Mouse (Mus musculus): Measurements from ENCODE around the gene 0610030E20Rik. TPM values are rescaled to one million over a fixed set of nuclear protein-coding genes. Genes with fewer than 3 reads are reported as not detected.
A peak's percentile ranks its signal among the peaks of the same experiment; 100 is the strongest.

The 0610030E20Rik gene
- polyA plus RNA-seq, 1 experiment from 2014 or later = 18.8 TPM

DNA sequence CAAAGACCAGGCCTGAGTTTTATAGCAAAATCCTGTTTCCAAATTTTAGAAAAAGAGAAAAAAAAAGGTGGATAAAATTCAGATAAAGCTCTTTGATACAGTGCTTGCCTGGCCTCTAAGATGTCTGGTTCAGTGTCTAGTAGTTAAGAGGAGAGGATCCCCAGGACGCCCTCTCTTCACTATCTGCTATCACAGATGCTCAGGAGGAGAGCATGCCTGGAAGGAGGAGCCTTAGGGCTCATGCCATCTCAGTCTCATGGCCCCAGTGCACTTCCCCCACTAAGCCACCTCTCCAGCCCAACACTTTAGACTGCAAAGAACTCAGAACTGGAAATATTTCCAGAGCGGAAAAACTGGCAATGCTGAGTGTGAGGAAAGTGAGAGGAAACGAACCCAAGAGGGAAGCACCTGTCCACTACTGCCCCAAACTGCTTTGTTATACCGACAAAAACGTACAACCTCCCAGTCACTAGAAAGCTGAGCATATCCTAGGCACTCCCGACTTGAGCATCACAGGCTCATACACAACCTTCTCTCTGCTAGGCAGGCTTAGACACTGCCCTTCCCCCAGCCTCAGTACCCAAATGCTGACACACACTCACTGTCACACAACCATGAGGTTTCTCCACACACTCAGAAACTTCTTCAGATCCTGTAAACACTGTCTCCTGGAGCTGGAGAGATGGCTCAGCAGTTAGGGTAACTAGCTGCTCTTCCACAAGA lies 23.2 kb upstream of the 0610030E20Rik start:
- no peak for ATAC-seq (ENCODE audit: low FRiP score, low read depth)
- Histone ChIP-seq H3K27ac (replicated peaks) (no peak overlapping the region), H3K9ac (no peak overlapping the region), H3K9me3 (no peaks in the 10 kb centered on the region), H3K36me3 (peaks cover 91% of the 10 kb centered on the region), H3K4me3 (no peak overlapping the region), H3K4me1 (replicated peaks) (no peaks in the 10 kb centered on the region), H3K27me3 (no peaks in the 10 kb centered on the region), H3K4me2 (no peak overlapping the region)
- WGBS = 94% methylated on average over 6 of the region's 6 CpGs

DNA sequence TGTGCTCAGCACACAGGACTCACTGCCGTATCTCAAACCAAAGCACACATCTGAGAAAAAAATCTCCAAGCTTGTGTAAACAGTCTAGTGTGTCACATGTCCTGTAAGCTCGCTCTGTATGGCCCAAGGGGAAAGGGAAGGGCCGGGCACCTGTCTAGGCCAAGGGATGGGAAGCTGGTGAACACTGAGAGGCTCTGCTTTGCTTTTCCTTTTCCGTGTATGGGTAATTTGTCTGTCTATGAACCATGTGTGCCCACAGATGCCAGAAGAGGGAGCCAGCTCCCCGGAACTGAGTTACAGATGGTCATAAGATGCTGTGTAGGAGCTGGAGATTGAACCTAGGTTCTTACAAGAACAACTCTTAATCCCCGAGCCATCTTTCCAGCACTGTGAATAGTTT lies 20.8 kb upstream of the 0610030E20Rik start:
- H3K27ac ChIP-seq (replicated peaks) = no peak overlapping the region
- no peak for ATAC-seq (ENCODE audit: low FRiP score, low read depth)
- no peak overlapping the region for H3K9ac ChIP-seq
- H3K4me1 ChIP-seq (replicated peaks) = no peaks in the 10 kb centered on the region
- 83% methylated on average over 6 of the region's 6 CpGs for WGBS
- H3K4me2 ChIP-seq = no peak overlapping the region
- H3K27me3 ChIP-seq = no peaks in the 10 kb centered on the region
- H3K9me3 ChIP-seq = no peaks in the 10 kb centered on the region
- H3K36me3 ChIP-seq = peaks cover 77% of the 10 kb centered on the region
- H3K4me3 ChIP-seq = no peak overlapping the region

GRCm38 (mm10) chr6:72329019-72329418 lies 18.1 kb upstream of the 0610030E20Rik start:
- H3K27ac ChIP-seq (replicated peaks) = no peak overlapping the region
- no peaks in the 10 kb centered on the region for H3K9me3 ChIP-seq
- ATAC-seq (ENCODE audit: low FRiP score, low read depth) = no peak
- WGBS = 92% methylated on average over 5 of the region's 5 CpGs
- H3K4me3 ChIP-seq = no peak overlapping the region
- no peak overlapping the region for H3K9ac ChIP-seq
- H3K27me3 ChIP-seq = no peaks in the 10 kb centered on the region
- no peaks in the 10 kb centered on the region for H3K4me1 ChIP-seq (replicated peaks)
- H3K36me3 ChIP-seq = peaks cover 67% of the 10 kb centered on the region
- H3K4me2 ChIP-seq = no peak overlapping the region

DNA sequence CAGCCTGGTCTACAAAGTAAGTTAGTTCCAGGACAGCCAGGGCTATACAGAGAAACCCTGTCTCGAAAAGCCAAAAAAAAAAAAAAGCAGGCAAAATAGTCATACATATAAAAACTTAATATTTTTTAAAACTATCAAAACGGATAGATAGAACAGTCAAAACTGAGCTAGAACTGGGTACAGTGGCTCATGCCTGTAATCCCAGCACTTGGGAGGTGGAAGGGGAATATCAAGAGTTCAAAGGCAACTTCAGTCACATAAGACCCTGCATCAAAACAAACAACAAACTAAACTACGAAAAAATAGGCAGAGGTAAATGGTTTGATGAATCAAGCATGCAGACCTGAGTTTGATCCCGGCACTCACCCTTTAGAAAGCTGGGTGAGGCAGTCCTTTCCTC lies 17.0 kb upstream of the 0610030E20Rik start:
- Histone ChIP-seq H3K27ac (replicated peaks) (no peak overlapping the region), H3K9me3 (no peaks in the 10 kb centered on the region), H3K4me1 (replicated peaks) (no peaks in the 10 kb centered on the region), H3K4me2 (no peak overlapping the region), H3K27me3 (no peaks in the 10 kb centered on the region), H3K36me3 (peaks cover 63% of the 10 kb centered on the region), H3K4me3 (no peak overlapping the region), H3K9ac (no peak overlapping the region)
- WGBS = 92% methylated on average over 4 of the region's 4 CpGs
- no peak for ATAC-seq (ENCODE audit: low FRiP score, low read depth)

GRCm38 (mm10) chr6:72333111-72333510 lies 14.0 kb upstream of the 0610030E20Rik start:
- Histone ChIP-seq H3K36me3 (peaks cover 67% of the 10 kb centered on the region), H3K4me3 (no peak overlapping the region), H3K27ac (replicated peaks) (no peak overlapping the region), H3K9ac (no peak overlapping the region), H3K9me3 (no peaks in the 10 kb centered on the region), H3K27me3 (no peaks in the 10 kb centered on the region), H3K4me2 (no peak overlapping the region), H3K4me1 (replicated peaks) (no peaks in the 10 kb centered on the region)
- no peak for ATAC-seq (ENCODE audit: low FRiP score, low read depth)
- WGBS = 80% methylated on average over 5 of the region's 5 CpGs

GRCm38 (mm10) chr6:72340481-72340880 lies 6.6 kb upstream of the 0610030E20Rik start:
- H3K4me3 ChIP-seq = no peak overlapping the region
- no peak overlapping the region for H3K9ac ChIP-seq
- H3K4me2 ChIP-seq = no peak overlapping the region
- H3K27me3 ChIP-seq = no peaks in the 10 kb centered on the region
- no peak overlapping the region for H3K27ac ChIP-seq (replicated peaks)
- peaks cover 40% of the 10 kb centered on the region for H3K36me3 ChIP-seq
- 64% methylated on average over 2 of the region's 2 CpGs for WGBS
- ATAC-seq (ENCODE audit: low FRiP score, low read depth) = no peak
- no peaks in the 10 kb centered on the region for H3K9me3 ChIP-seq
- H3K4me1 ChIP-seq (replicated peaks) = peaks cover 17% of the 10 kb centered on the region

- peaks cover 9% of the 10 kb centered on the region for H3K36me3 ChIP-seq
- no peaks in the 10 kb centered on the region for H3K27me3 ChIP-seq
- peak overlapping the region; percentile 76 for H3K27ac ChIP-seq (replicated peaks)
- peak; percentile 49 for ATAC-seq (ENCODE audit: low FRiP score, low read depth)
- H3K9ac ChIP-seq = peak overlapping the region; percentile 92
- peak overlapping the region; percentile 89 for H3K4me3 ChIP-seq
- WGBS = under 1% methylated on average over 42 of the region's 42 CpGs
- no peaks in the 10 kb centered on the region for H3K9me3 ChIP-seq
- peaks cover 43% of the 10 kb centered on the region for H3K4me1 ChIP-seq (replicated peaks)
- H3K4me2 ChIP-seq = peak overlapping the region; percentile 94
Measured at GRCm38 (mm10) chr6:72344396-72345073, 2.6 kb upstream of the 0610030E20Rik start.

DNA sequence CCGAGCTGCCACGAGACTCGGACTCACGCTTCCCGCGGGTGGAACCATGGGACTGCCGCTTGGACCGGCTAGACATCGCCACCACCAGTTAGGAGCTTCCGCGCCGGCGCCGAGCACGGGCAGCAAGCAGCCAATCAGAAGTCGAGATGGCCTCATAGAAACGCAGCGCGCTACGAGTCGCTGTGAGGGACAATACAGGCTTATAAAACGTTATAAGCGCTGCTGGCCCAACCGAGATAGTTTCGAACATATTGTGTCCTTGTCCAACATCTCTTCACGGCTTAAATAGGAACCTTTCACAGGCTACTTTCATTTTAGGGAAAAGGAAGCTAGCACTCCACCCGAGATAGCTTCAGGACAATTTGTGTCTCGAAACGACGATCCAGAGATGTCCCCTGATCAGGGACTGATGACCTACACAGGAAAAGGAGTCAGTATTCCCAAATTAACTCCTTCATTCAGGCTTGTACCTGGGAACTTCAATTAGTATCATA lies 2.0 kb upstream of the 0610030E20Rik start, which contains the start of gene Usp39:
Usp39 (minus strand) TSS at position 111 of the 494 bp plus-strand sequence.
- H3K27me3 ChIP-seq = no peaks in the 10 kb centered on the region
- peak within 1 kb of the TSS; percentile 76 for H3K27ac ChIP-seq (replicated peaks)
- peaks cover 43% of the 10 kb centered on the region for H3K4me1 ChIP-seq (replicated peaks)
- H3K4me3 ChIP-seq = peak within 1 kb of the TSS; percentile 89
- under 1% methylated on average over 30 of the region's 30 CpGs for WGBS
- peak; percentile 79 for ATAC-seq (ENCODE audit: low FRiP score, low read depth)
- peaks cover 14% of the 10 kb centered on the region for H3K36me3 ChIP-seq
- no peaks in the 10 kb centered on the region for H3K9me3 ChIP-seq
- H3K9ac ChIP-seq = peak within 1 kb of the TSS; percentile 92
- H3K4me2 ChIP-seq = peak within 1 kb of the TSS; percentile 94

DNA sequence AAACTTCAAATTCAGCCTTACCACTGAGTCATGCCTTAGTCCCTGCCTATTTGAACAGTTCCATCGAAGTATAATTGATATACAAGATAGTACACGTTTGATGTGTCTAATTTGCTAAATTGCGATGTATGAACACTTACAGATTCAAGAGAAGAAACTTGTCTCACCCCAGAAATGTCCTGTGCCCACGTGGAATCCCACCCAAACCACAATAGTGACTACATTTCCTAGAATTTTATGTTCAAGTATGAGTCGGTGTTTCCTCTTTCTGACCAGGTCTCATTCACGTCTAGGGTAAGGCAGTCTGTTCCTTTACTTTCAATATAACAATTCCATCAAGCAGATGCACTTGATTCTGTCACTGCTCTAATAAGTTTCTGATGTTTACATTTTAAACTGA lies 1.5 kb upstream of the 0610030E20Rik start:
- Histone ChIP-seq H3K4me2 (peak overlapping the region; percentile 94), H3K4me3 (peak overlapping the region; percentile 89), H3K27me3 (no peaks in the 10 kb centered on the region), H3K27ac (replicated peaks) (no peak overlapping the region), H3K9me3 (no peaks in the 10 kb centered on the region), H3K36me3 (peaks cover 20% of the 10 kb centered on the region), H3K4me1 (replicated peaks) (peaks cover 43% of the 10 kb centered on the region), H3K9ac (0 out of 2 replicates have a peak overlapping the region, but pooled peaks have one; percentile 92)
- 53% methylated on average over 6 of the region's 6 CpGs for WGBS
- no peak for ATAC-seq (ENCODE audit: low FRiP score, low read depth)

- Histone ChIP-seq H3K9me3 (no peaks in the 10 kb centered on the region), H3K9ac (no peak overlapping the region), H3K27me3 (no peaks in the 10 kb centered on the region), H3K4me2 (peak overlapping the region; percentile 82), H3K36me3 (peaks cover 24% of the 10 kb centered on the region), H3K27ac (replicated peaks) (no peak overlapping the region), H3K4me3 (no peak overlapping the region), H3K4me1 (replicated peaks) (peaks cover 43% of the 10 kb centered on the region)
- no peak for ATAC-seq (ENCODE audit: low FRiP score, low read depth)
- 87% methylated on average over 4 of the region's 4 CpGs for WGBS
Measured at GRCm38 (mm10) chr6:72346261-72346660, 856 bp upstream of the 0610030E20Rik start.

DNA sequence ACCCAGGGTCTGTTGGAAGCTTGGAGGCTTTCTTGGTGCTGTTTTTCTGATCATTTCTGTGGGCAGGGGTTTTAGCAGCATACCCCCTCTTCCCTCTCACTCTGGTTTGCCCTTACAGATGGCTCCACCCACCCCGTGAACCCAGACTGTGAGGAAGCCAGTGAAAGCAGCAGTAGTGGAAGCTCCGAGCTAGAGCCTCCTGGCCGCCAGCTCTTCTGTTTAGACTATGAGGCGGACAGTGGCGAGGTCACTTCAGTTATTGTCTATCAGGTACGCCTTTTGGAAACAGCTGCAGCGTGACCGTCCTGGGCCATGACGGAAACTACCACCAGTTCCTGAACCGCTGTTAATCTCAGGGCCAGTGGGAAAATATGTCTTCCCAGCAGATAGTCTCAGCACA lies 1.3 kb downstream of the 0610030E20Rik start:
- peak overlapping the region; percentile 82 for H3K4me2 ChIP-seq
- H3K4me1 ChIP-seq (replicated peaks) = peaks cover 41% of the 10 kb centered on the region
- peak overlapping the region; percentile 81 for H3K4me3 ChIP-seq
- WGBS = 78% methylated on average over 10 of the region's 10 CpGs
- H3K36me3 ChIP-seq = peaks cover 24% of the 10 kb centered on the region
- no peaks in the 10 kb centered on the region for H3K27me3 ChIP-seq
- ATAC-seq (ENCODE audit: low FRiP score, low read depth) = no peak
- no peak overlapping the region for H3K9ac ChIP-seq
- no peak overlapping the region for H3K27ac ChIP-seq (replicated peaks)
- no peaks in the 10 kb centered on the region for H3K9me3 ChIP-seq

GRCm38 (mm10) chr6:72350214-72350613 lies 3.1 kb downstream of the 0610030E20Rik start:
- Histone ChIP-seq H3K4me2 (no peak overlapping the region), H3K4me1 (replicated peaks) (peaks cover 39% of the 10 kb centered on the region), H3K4me3 (no peak overlapping the region), H3K9me3 (no peaks in the 10 kb centered on the region), H3K27ac (replicated peaks) (no peak overlapping the region), H3K9ac (no peak overlapping the region), H3K36me3 (peaks cover 24% of the 10 kb centered on the region), H3K27me3 (no peaks in the 10 kb centered on the region)
- no peak for ATAC-seq (ENCODE audit: low FRiP score, low read depth)
- 91% methylated on average over 2 of the region's 2 CpGs for WGBS
